Mouse (Mus musculus) telencephalon, adult 2 months (tissue): Measurements from ENCODE around the gene Rtl4.

ENCODE experiments used
- DNase-seq: peaks from one replicate; pipeline ENCODE4 v3.0.0-alpha.2; 2011; ENCODE audit warnings: low read depth, low spot score

Gene Rtl4

GRCm38 (mm10) chrX:144688207-144689118, at the start of gene Rtl4:
Rtl4 (plus strand) TSS chrX:144688907.
- DNase-seq = no peak

- no peak for DNase-seq
Observed at GRCm38 (mm10) chrX:144644756-144645155, 44.0 kb upstream of the Rtl4 start.

- DNase-seq = no peak
Observed at GRCm38 (mm10) chrX:144645394-144645793, 43.3 kb upstream of the Rtl4 start.

- no peak for DNase-seq
Observed at GRCm38 (mm10) chrX:144652196-144652595, 36.5 kb upstream of the Rtl4 start.

GRCm38 (mm10) chrX:144687742-144688141, 965 bp upstream of the Rtl4 start:
- DNase-seq = no peak

- DNase-seq = no peak
Observed at GRCm38 (mm10) chrX:144688142-144688206, 733 bp upstream of the Rtl4 start, which contains the start of gene Trpc5. Trpc5 (minus strand) TSS chrX:144688180.

- no peak for DNase-seq
Observed at GRCm38 (mm10) chrX:144689119-144689858, 582 bp downstream of the Rtl4 start.

GRCm38 (mm10) chrX:144689859-144690181, 1.1 kb downstream of the Rtl4 start:
- DNase-seq = no peak

GRCm38 (mm10) chrX:144716330-144716729, 27.6 kb downstream of the Rtl4 start:
- no peak for DNase-seq

- no peak for DNase-seq
Observed at GRCm38 (mm10) chrX:144747528-144748049, 58.9 kb downstream of the Rtl4 start.

- peak; percentile 9 for DNase-seq
Observed at GRCm38 (mm10) chrX:144986980-144987379, 298.3 kb downstream of the Rtl4 start.

GRCm38 (mm10) chrX:145065484-145065913, 376.8 kb downstream of the Rtl4 start:
- DNase-seq = no peak

- no peak for DNase-seq
Observed at GRCm38 (mm10) chrX:145089802-145090201, 401.1 kb downstream of the Rtl4 start.

GRCm38 (mm10) chrX:145090360-145090759, 401.7 kb downstream of the Rtl4 start:
- DNase-seq = no peak

GRCm38 (mm10) chrX:145090964-145091363, 402.3 kb downstream of the Rtl4 start:
- no peak for DNase-seq
